Mouse (Mus musculus) thymus, adult 2 months (tissue): ENCODE results near the gene Elob.

Experiments used
- CTCF ChIP-seq: fragments of 200-500 bp; IDR thresholded peaks from 2 replicates; pipeline ENCODE4 v1.5.1; 2012; ENCODE audit warnings: mild to moderate bottlenecking, control low read depth, low read length, moderate library complexity, borderline replicate concordance; ENCODE audit not compliant: control insufficient read depth, poor library complexity, insufficient read depth; ENCODE audit errors: extremely low read depth
- POLR2A ChIP-seq: fragments of 200-500 bp; IDR thresholded peaks from 2 replicates; pipeline ENCODE4 v1.6.1; 2012; ENCODE audit warnings: mild to moderate bottlenecking, low read length, control low read depth, moderate library complexity; ENCODE audit not compliant: control insufficient read depth, poor library complexity, insufficient read depth; ENCODE audit errors: extremely low read depth

DNA sequence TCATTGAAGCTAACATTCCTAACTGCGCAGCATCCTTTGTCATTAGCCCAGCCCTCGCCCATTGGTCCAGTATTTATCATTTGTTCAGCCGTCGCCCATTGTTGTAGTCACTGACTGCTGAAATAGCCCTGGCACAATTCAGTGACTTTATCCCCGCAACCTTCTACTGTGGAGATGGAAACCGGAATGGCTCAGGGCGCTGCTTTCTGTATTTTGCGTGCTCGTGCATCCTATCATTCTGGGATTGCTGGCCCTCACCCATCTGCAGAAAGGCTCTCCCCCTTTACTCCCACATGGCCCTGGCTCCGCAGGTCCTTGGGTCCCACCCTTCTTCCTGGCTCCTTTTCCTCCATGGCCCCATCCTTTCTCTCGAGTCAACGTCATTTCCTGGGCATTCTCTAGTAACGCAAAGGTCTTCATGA is 42.4 kb downstream of the Elob start:
- TF ChIP-seq CTCF (no peak), POLR2A (no peak)
